Mouse (Mus musculus) stomach, postnatal 0 days (tissue): ENCODE data around the gene Klc4. TPM values are rescaled to one million over a fixed set of nuclear protein-coding genes. Genes with fewer than 3 reads are reported as not detected.

ENCODE experiments used
- ATAC-seq: fragments of 200-750 bp; cut with Nextera tagmentation; 2 replicates; pipeline ENCODE4 v1.8.0; 2017; ENCODE audit not compliant: low FRiP score, low TSS enrichment
- DNase-seq: peaks from one replicate; pipeline ENCODE4 v3.0.0-alpha.2; 2016; ENCODE audit warnings: low spot score
- H3K27ac ChIP-seq: fragments of 300-500 bp; sonication (generic); replicated peaks from 2 replicates; pipeline ENCODE4 v1.5.1; 2014; ENCODE audit warnings: mild to moderate bottlenecking, control low read depth
- H3K27me3 ChIP-seq: fragments of 300-500 bp; sonication (generic); 2 replicates; pipeline ENCODE4 v1.6.1; 2014; ENCODE audit warnings: low read length; ENCODE audit not compliant: control insufficient read depth, insufficient read depth
- H3K36me3 ChIP-seq: fragments of 300-500 bp; sonication (generic); 2 replicates; pipeline ENCODE4 v1.6.1; 2014; ENCODE audit warnings: low read length, mixed read lengths; ENCODE audit not compliant: control insufficient read depth, insufficient read depth
- H3K4me1 ChIP-seq: fragments of 300-500 bp; sonication (generic); replicated peaks from 2 replicates; pipeline ENCODE4 v1.6.1; 2014; ENCODE audit warnings: antibody characterized with exemption; ENCODE audit not compliant: control insufficient read depth, insufficient read depth
- H3K4me2 ChIP-seq: fragments of 300-500 bp; sonication (generic); replicated peaks from 2 replicates; pipeline ENCODE4 v1.6.1; 2014; ENCODE audit warnings: low read depth, mild to moderate bottlenecking, control low read depth, moderate library complexity
- H3K4me3 ChIP-seq: fragments of 300-500 bp; sonication (generic); 2 replicates; pipeline ENCODE4 v1.5.1; 2014; ENCODE audit warnings: low read depth, low read length, control low read depth
- H3K9ac ChIP-seq: fragments of 300-500 bp; sonication (generic); 2 replicates; pipeline ENCODE4 v1.6.1; 2014; ENCODE audit warnings: mild to moderate bottlenecking, low read length, control low read depth, mixed read lengths
- H3K9me3 ChIP-seq: fragments of 300-500 bp; sonication (generic); 2 replicates; pipeline ENCODE4 v1.6.1; 2016; ENCODE audit warnings: low read length; ENCODE audit not compliant: control insufficient read depth
- CTCF ChIP-seq: IDR thresholded peaks from 2 replicates; pipeline ENCODE4 v1.5.1; 2016; ENCODE audit warnings: antibody characterized with exemption, low read depth, mild to moderate bottlenecking, moderate library complexity
- EP300 ChIP-seq: optimal IDR thresholded peaks from 2 replicates; pipeline ENCODE3; 2016; ENCODE audit warnings: antibody characterized with exemption
- WGBS: fragments of 180-500 bp; shearing (Covaris S2); extraction: QIAGEN DNeasy Blood & Tissue Kit; methylation state at CpG from one replicate; pipeline ENCODE4 v1.1.7; 2014; 5-methylcytosine and 5-hydroxymethylcytosine counted together
- polyA plus RNA-seq: library from polyadenylated mRNA; unstranded; fragments of >200 nt; fragmentation: Nextera tagmentation; extraction: Ambion mirVana; gene quantifications from 2 replicates; pipeline ENCODE4 v1.2.1, GENCODE M21; 2015

Klc4 gene
- polyA plus RNA-seq, 1 experiment from 2014 or later, result 34.5 TPM

- WGBS, result 89% methylated on average over 12 of the region's 12 CpGs
- no peak for TF ChIP-seq CTCF
- no peak for TF ChIP-seq EP300
- Histone ChIP-seq H3K27ac (no peak overlapping the region), H3K9ac (no peak overlapping the region), H3K4me1 (no peaks in the 10 kb centered on the region), H3K4me3 (no peak overlapping the region), H3K4me2 (no peak overlapping the region), H3K27me3 (no peaks in the 10 kb centered on the region), H3K9me3 (no peaks in the 10 kb centered on the region), H3K36me3 (peaks cover 48% of the 10 kb centered on the region)
- ATAC-seq, result no peak
- DNase-seq, result no peak
These were observed 16.2 kb upstream of the Klc4 start for GRCm38 (mm10) chr17:46661981-46662380.

- H3K4me1 ChIP-seq, result no peaks in the 10 kb centered on the region
- DNase-seq, result no peak
- H3K36me3 ChIP-seq, result peaks cover 53% of the 10 kb centered on the region
- 92% methylated on average over 9 of the region's 9 CpGs for WGBS
- H3K4me2 ChIP-seq, result no peak overlapping the region
- H3K4me3 ChIP-seq, result no peak overlapping the region
- no peaks in the 10 kb centered on the region for H3K27me3 ChIP-seq
- H3K9ac ChIP-seq, result no peak overlapping the region
- H3K27ac ChIP-seq, result no peak overlapping the region
- TF ChIP-seq CTCF, result no peak
- TF ChIP-seq EP300, result no peak
- no peak for ATAC-seq
- no peaks in the 10 kb centered on the region for H3K9me3 ChIP-seq
These were observed 15.5 kb upstream of the Klc4 start for GRCm38 (mm10) chr17:46661351-46661750.

GRCm38 (mm10) chr17:46656054-46656453, 10.2 kb upstream of the Klc4 start:
- DNase-seq, result no peak
- no peak overlapping the region for H3K4me3 ChIP-seq
- H3K4me1 ChIP-seq, result peaks cover 3% of the 10 kb centered on the region
- H3K36me3 ChIP-seq, result peaks cover 46% of the 10 kb centered on the region
- no peak overlapping the region for H3K9ac ChIP-seq
- 74% methylated on average over 6 of the region's 6 CpGs for WGBS
- H3K27me3 ChIP-seq, result no peaks in the 10 kb centered on the region
- H3K27ac ChIP-seq, result no peak overlapping the region
- no peak for TF ChIP-seq EP300
- no peak for TF ChIP-seq CTCF
- H3K4me2 ChIP-seq, result no peak overlapping the region
- no peak for ATAC-seq
- no peaks in the 10 kb centered on the region for H3K9me3 ChIP-seq

GRCm38 (mm10) chr17:46651755-46652547, 6.1 kb upstream of the Klc4 start:
- Histone ChIP-seq H3K9ac (peak overlapping the region; percentile 86), H3K27me3 (no peaks in the 10 kb centered on the region), H3K4me3 (peak overlapping the region; percentile 75), H3K4me1 (peaks cover 3% of the 10 kb centered on the region), H3K9me3 (no peaks in the 10 kb centered on the region), H3K27ac (no peak overlapping the region), H3K4me2 (peak overlapping the region; percentile 85), H3K36me3 (peaks cover 20% of the 10 kb centered on the region)
- ATAC-seq (no peak), DNase-seq (no peak)
- WGBS, result 61% methylated on average over 20 of the region's 20 CpGs
- no peak for TF ChIP-seq EP300
- TF ChIP-seq CTCF, result no peak

DNA sequence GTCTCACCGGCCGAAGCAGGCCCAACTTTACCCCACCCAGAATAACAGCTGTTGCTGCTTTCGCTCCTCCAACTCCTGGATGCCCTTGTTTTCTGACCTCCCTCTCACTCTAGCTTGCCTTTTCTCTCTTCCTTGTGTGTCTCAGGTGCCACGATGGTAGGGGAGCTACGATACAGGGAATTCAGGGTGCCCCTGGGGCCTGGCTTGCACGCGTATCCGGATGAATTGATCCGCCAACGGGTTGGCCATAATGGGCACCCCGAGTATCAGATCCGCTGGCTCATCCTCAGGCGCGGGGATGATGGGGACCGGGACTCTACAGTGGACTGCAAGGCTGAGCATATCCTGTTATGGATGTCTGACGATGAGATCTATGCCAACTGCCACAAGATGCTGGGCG, 5.5 kb upstream of the Klc4 start:
- Histone ChIP-seq H3K4me2 (peak overlapping the region; percentile 85), H3K4me3 (peak overlapping the region; percentile 75), H3K36me3 (peaks cover 15% of the 10 kb centered on the region), H3K9me3 (no peaks in the 10 kb centered on the region), H3K9ac (peak overlapping the region; percentile 86), H3K27me3 (no peaks in the 10 kb centered on the region), H3K4me1 (peaks cover 3% of the 10 kb centered on the region), H3K27ac (peak overlapping the region; percentile 96)
- DNase-seq, result no peak
- TF ChIP-seq EP300 (no peak), CTCF (no peak)
- ATAC-seq, result no peak
- 63% methylated on average over 17 of the region's 17 CpGs for WGBS
